Mouse (Mus musculus): ENCODE results near the gene Haus5. TPM values are rescaled to one million over a fixed set of nuclear protein-coding genes. Genes with fewer than 3 reads are reported as not detected.

Haus5 gene
- 2.2 and 4.0 TPM in 2 replicates for polyA plus RNA-seq (2012; rRNA removed)

DNA sequence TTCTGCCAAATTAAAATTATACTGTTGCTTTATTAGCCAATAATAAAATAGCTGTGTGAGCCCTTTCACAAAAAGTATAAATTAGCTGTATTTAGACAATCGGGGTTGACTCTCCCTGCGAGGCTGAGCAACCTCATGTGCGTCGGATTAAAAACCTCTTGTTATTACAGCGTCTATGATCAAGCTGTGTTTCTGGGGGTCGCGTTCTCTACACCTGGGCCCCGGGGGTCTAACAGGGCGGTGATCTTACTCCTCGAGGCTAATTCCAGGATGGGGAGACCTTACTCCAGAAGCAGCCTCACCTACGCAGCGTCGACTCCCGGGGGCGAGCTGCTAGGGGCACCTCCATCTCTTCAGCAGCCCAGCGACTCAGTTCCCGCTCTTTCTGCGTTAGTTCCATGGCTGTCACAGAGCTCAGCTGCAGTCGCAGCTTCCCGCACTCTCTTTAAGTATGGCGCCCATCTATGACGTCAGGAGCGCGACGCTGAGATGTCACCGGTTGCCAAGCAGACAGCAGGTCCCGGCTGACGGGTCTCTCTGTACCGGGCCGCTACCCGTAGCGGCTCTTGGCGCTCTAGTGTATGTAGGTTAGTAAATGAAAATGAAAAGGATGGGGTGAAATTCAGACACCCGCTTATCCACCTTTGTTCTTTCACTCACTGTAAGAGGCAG, at the start of gene Haus5:
TSS of gene Haus5 (minus strand) at position 466 of the 672 bp plus-strand sequence.

DNA sequence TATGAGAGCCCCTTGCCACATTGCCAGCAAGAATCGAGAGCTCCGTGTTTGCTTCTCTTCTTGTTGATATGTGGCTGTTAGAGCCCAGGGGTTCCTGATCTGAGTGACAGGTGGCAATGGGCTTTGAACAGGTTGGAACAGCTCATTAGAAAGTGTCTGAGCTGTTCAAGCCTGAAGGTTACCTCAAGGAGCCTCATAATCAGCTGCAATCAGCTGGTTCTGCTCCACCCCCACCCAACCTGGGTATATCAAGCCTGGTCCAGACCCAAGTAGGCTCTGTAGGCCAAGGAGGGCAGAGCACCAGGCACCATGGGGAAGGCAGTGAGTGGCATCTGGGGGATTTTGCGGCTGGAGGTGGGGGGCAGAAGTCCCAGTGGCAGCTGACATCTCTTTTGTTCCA, 47.1 kb upstream of the Haus5 start, which contains the start of gene Atp4a:
TSS of gene Atp4a (plus strand) at position 268 of the 400 bp plus-strand sequence.

DNA sequence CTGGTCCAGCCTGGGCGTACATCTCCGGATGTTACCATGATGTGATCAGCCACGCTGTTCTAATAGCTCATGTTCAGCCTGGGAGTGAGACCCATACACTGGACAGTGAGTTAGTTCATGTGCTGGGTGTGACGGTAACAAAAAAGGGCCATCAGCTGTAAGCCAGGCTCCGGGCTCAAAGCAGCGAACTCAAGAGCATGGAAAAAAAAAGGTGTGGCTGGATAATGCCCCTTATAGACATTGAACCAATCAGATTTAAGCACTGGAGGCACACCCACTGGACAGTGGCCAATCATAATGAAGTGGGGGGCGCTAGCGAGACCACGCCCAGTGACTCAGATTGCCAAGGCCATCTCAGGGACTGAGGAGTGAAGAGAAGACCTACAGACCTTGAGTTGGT, 33.8 kb upstream of the Haus5 start, which contains the start of gene 2200002J24Rik:
TSS of gene 2200002J24Rik (plus strand) at position 338 of the 400 bp plus-strand sequence.

DNA sequence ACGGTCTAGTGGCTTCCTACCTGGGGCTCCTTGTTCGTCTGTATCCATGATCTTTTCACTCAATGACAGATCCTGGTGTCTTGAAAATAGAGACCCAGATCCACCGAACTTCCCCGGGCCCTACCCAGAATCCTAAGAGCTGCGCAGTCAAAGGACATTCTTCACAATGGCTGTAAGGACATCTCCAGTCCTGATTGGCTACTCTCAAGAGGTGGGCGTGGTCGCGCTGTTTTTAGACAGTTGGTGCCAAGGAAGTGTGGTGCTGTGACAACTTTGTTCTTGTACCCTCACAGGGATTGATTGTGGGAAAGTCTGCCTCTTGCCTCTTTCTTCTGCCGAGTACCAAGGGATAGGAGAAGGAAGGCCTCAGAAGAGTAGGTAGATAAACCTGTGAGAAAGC, 6.7 kb upstream of the Haus5 start, which contains the start of gene Pmis2:
TSS of gene Pmis2 (minus strand) at position 126 of the 400 bp plus-strand sequence.

DNA sequence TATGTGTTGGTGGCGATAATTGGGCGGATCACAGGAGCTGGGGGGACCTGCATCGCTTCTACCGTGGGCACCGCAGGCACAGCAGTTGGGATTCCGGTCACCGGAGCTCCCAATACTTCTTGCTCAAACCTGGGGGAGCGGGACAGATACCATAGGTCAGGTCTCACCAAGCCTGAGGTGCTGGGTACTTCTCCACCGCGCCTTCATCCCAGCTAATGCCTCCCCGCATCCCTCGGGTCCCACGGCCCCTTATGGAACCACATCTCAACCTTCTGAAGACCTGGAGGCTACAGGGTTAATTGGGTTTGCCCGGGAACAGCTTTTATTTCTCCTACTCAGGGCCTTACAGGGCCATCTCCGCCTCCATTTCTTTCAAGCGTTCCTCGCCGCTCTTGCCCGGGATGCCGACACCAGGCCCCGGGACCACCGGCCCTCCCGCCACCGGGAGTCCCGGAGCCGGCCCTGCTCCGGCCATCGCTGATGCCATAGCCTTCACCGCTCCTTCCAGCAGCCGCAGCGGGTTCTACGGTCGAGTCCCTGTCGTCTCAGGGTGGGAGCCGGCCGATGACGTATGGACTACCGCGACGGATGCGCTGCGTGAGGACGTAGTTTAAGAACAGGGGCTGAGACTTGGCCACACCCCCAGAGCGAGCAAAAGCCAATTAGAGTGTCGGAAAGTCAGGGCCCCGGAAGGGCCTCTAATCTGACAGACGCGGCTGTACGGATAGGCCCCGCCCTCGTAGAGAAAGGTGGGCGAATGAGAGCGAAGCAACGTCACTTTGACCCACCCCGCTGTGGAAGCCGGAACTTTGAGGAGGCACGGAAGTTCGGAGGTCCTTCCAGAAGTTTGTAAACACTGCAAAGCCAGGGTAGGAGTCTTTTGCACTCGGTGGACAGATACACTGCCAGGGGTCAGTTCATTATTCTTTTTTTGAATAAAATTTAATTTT, 14.9 kb downstream of the Haus5 start, which contains the start of gene Rbm42:
TSS of gene Rbm42 (minus strand) at position 727 of the 950 bp plus-strand sequence.

DNA sequence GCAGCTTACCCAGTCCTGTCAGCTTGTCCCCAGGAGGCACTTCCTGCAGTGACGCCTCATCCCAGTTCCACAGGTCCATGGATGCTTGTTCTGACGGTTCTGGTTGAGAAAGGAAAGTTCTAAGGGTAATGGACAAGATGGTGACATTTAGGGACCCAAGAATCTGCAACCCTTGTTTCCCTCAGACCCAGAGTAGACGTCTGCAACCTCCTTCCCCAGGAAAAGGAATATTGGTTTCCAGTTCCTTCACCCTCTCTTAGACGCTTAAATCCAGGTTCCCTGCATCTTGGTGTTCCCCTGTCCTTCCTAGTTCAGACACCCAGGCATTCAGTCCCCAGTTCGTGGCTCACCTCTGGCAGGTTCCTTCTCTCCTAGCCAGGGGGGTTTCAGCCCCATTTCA, 29.0 kb downstream of the Haus5 start, which contains the start of gene Etv2:
TSS of gene Etv2 (minus strand) at position 101 of the 400 bp plus-strand sequence.

DNA sequence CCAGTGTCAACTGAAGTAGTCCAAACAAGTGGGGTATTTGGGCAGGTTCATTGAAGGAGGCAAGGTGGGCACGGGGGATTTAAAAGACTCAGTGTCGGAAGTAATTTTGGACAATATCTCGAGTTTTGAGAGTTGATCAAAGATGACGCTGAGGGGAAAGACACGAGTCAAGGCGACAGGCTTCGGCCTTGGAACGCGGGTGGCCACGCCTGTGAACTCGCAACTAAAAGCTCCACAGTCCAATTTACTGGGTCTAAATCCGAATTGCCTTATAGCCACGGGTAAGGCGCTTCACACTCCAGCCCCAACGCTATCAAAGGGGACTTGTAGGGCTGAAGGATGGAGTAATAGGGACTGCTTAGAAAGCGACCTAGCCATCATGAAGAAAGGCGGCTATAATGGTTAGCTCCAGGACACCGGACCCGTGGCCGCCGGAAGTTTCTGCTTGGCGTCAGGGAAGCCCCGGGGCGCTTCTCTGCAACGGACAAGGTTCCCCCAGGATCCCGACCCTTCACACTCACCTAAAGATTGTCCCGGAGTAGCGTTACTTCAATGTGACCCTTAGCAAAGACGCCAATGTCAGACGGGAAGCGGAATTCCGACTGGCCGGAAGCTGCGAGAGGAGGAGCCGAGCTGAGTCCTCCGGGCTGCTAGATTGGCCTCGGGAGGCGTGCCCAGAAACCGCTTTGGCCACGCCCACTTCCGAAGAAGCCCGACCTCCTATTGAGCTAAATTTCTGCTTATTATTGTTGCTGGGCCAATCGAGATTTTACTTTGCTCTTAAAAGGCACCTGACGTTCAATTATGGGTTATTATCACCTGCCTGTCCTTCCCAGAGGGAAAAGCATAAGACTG, 39.0 kb downstream of the Haus5 start, which contains the start of gene Cox6b1:
TSS of gene Cox6b1 (minus strand) at position 622 of the 855 bp plus-strand sequence.

DNA sequence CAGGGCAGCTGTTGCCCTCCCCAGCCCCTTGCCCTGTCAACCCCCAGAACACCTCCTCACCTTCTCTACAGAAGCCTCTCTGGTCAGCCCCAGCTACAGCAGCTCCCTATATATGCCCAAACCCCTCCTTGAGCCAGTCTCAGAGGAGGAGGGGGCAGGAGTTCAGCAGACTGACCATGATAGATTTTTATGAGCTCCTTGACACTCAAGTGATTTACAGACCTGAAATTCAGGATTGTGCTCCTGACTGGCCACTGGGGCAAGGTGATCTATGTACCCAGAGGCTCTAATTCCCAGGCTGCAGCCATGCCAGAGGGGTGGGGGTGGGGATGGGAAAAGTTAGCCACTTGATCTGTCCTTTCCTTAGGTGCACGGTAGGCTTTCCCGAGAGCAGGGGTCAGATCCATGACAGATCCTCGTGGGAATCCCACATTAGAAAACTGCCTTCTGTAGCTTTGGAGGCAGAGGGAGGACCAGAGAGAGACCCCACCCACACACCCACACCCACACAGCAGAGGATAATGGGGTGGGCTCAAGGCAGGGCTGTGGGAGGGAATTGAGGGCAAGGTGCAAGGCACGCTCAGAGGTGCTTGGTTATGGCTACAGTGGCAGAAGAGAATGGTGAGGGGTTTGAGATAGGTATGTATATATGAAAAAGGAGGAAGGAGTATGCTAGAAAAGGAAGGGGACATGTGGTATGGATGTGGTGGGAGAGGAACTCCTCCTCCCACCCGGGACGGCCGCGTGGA, 52.0 kb downstream of the Haus5 start, which contains the start of gene Upk1a:
TSS of gene Upk1a (minus strand) at position 194 of the 749 bp plus-strand sequence.

Other genes starting within 250 kb of the Haus5 start
- 3.8 and 16.6 TPM in 2 replicates for gene Hcst, start 245.1 kb downstream of the Haus5 start, polyA plus RNA-seq (2012; rRNA removed)
- 2.3 and 3.7 TPM in 2 replicates for gene Nfkbid, start 243.3 kb downstream of the Haus5 start, polyA plus RNA-seq (2012; rRNA removed)
- 30.9 and 40.1 TPM in 2 replicates for gene Aplp1, start 219.5 kb downstream of the Haus5 start, polyA plus RNA-seq (2012; rRNA removed)
- 0.42 and 2.0 TPM in 2 replicates for gene Kirrel2, start 207.3 kb downstream of the Haus5 start, polyA plus RNA-seq (2012; rRNA removed)
- gene Nphs1, start 206.7 kb downstream of the Haus5 start, polyA plus RNA-seq (2012; rRNA removed): 0.12 and 0.32 TPM in 2 replicates
- 0.15 TPM in 1 of 2 replicates, not detected in the other for gene Prodh2, start 171.4 kb downstream of the Haus5 start, polyA plus RNA-seq (2012; rRNA removed)
- gene Arhgap33, start 129.9 kb downstream of the Haus5 start, polyA plus RNA-seq (2012; rRNA removed): 4.7 and 6.1 TPM in 2 replicates
- gene Hspb6, start 112.8 kb downstream of the Haus5 start, polyA plus RNA-seq (2012; rRNA removed): 129 and 132 TPM in 2 replicates
- 3.4 and 3.9 TPM in 2 replicates for gene Proser3, start 112.7 kb downstream of the Haus5 start, polyA plus RNA-seq (2012; rRNA removed)
- gene Lin37, start 105.2 kb downstream of the Haus5 start, polyA plus RNA-seq (2012; rRNA removed): 14.3 and 19.7 TPM in 2 replicates
- 32.7 and 35.6 TPM in 2 replicates for gene U2af1l4, start 101.7 kb downstream of the Haus5 start, polyA plus RNA-seq (2012; rRNA removed)
- gene Gm49396, start 101.7 kb downstream of the Haus5 start, polyA plus RNA-seq (2012; rRNA removed): 0.66 and 0.85 TPM in 2 replicates
- 70.1 and 76.5 TPM in 2 replicates for gene Psenen, start 101.4 kb downstream of the Haus5 start, polyA plus RNA-seq (2012; rRNA removed)
- 4.5 and 5.3 TPM in 2 replicates for gene Igflr1, start 99.6 kb downstream of the Haus5 start, polyA plus RNA-seq (2012; rRNA removed)
- gene Kmt2b, start 76.3 kb downstream of the Haus5 start, polyA plus RNA-seq (2012; rRNA removed): 17.8 and 24.6 TPM in 2 replicates
- 3.6 and 4.9 TPM in 2 replicates for gene Zbtb32, start 66.1 kb downstream of the Haus5 start, polyA plus RNA-seq (2012; rRNA removed)
- 4.0 TPM in 2 replicates for gene Upk1a, start 52.1 kb downstream of the Haus5 start, polyA plus RNA-seq (2012; rRNA removed)
- 263 and 306 TPM in 2 replicates for gene Cox6b1, start 38.8 kb downstream of the Haus5 start, polyA plus RNA-seq (2012; rRNA removed)
- gene Etv2, start 29.1 kb downstream of the Haus5 start, polyA plus RNA-seq (2012; rRNA removed): not detected in 2 replicates
- 42.7 and 58.2 TPM in 2 replicates for gene Rbm42, start 14.7 kb downstream of the Haus5 start, polyA plus RNA-seq (2012; rRNA removed)
- gene Pmis2, start 6.6 kb upstream of the Haus5 start, polyA plus RNA-seq (2012; rRNA removed): not detected in 2 replicates
- 18.8 and 40.8 TPM in 2 replicates for gene 2200002J24Rik, start 33.9 kb upstream of the Haus5 start, polyA plus RNA-seq (2012; rRNA removed)
- gene Atp4a, start 47.2 kb upstream of the Haus5 start, polyA plus RNA-seq (2012; rRNA removed): 1,538 and 2,919 TPM in 2 replicates
- gene Tmem147, start 64.5 kb upstream of the Haus5 start, polyA plus RNA-seq (2012; rRNA removed): 111 and 145 TPM in 2 replicates
- gene Gapdhs, start 78.7 kb upstream of the Haus5 start, polyA plus RNA-seq (2012; rRNA removed): not detected in 2 replicates
- 94.0 and 112 TPM in 2 replicates for gene Sbsn, start 86.5 kb upstream of the Haus5 start, polyA plus RNA-seq (2012; rRNA removed)
- 1,147 and 1,166 TPM in 2 replicates for gene Dmkn, start 98.8 kb upstream of the Haus5 start, polyA plus RNA-seq (2012; rRNA removed)
- gene Krtdap, start 122.9 kb upstream of the Haus5 start, polyA plus RNA-seq (2012; rRNA removed): 362 and 714 TPM in 2 replicates
- gene Ffar2, start 158.8 kb upstream of the Haus5 start, polyA plus RNA-seq (2012; rRNA removed): 4.2 and 4.8 TPM in 2 replicates
- gene Ffar3, start 191.2 kb upstream of the Haus5 start, polyA plus RNA-seq (2012; rRNA removed): 0.10 TPM in 1 of 2 replicates, not detected in the other
- gene Ffar1, start 196.6 kb upstream of the Haus5 start, polyA plus RNA-seq (2012; rRNA removed): 0.03 and 0.06 TPM in 2 replicates
- 0.25 and 0.26 TPM in 2 replicates for gene Cd22, start 215.3 kb upstream of the Haus5 start, polyA plus RNA-seq (2012; rRNA removed)
- gene Mag, start 249.9 kb upstream of the Haus5 start, polyA plus RNA-seq (2012; rRNA removed): 0.23 and 0.74 TPM in 2 replicates

Measured in stomach, adult 2 months (tissue).